Mouse (Mus musculus): Measurements from ENCODE around the gene Kif27.

Gene Kif27

DNA sequence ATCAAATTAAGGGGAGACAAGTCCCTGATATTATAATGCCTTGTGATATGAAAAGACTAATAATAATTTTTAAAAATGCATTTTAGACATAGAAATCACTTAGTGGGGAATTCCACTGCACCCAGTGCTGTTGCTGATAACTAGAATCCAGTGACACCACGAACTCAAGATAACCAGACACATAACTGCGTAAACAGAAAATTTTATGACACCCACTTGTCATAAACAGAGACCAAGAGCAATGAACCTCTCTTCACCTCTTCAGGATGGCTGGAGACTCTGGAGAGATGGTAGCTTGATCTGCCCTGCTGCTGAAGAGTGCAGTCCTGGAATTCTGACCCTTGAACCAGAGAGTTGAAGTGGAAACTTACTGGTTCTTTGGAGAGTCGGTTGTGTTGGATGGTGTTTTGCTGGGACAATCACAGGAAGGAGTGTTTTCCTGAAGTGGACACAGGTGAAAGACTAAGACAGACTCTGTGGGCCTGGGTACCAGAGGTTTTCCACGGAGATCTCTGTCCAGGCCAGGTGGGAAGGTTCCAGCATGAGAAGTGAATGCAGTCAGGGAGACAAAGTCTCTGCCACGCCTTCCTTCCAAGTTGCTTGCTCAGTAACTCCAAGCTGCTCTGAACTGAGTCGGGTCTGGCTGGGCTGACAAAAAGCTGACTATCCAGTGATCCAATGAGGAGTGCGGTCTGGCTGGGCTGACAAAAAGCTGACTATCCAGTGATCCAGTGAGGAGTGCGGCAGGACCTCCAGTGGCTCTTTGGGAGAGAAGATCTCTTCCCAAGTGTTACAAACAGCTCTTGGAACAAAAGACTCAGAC, 5.6 kb upstream of the Kif27 start:
- DNase-seq: no peak

GRCm38 (mm10) chr13:58359304-58359653, 357 bp upstream of the Kif27 start:
- DNase-seq: no peak

GRCm38 (mm10) chr13:58352996-58353395, 5.9 kb downstream of the Kif27 start:
- DNase-seq: no peak

DNA sequence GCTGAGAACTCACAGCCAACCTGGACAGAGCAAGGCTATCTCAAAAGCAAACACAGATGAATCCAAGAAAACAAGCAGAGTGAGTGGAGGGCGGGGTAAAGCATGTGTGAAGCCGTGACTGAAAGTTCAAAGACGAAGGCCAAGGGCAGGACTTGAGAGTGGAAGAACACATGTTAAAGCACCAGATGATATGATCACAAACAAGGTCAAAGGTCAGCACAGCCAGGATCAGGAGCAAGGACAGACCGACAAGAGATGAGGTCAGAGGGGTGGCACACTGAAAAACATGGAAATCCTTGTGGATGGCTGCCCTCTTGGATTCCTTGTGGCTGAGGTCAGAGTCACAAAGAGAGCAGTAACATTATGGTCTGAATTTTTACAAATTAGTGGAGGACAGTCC, 8.3 kb downstream of the Kif27 start:
- DNase-seq: no peak

GRCm38 (mm10) chr13:58344505-58344904, 14.4 kb downstream of the Kif27 start:
- no peak for DNase-seq

DNA sequence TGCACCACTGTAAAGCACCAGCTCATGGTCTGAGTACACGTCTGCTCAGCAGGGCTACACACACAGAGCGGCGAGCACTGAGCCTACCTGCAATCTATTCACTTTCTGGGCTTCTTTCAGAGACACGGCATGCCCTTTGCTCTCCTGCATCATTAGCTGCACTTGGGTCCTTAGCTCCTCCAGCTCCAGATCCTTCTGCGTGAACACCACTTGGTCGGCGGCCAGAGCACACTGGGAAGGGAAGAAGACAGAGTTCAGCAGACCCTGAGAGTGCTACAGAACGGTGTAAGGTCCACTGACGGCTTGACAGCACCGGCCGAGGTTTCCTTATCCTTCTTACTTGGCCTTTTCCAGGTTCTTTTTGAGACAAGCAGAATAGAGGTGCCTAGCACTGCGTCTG, 21.5 kb downstream of the Kif27 start:
- DNase-seq: no peak

- no peak for DNase-seq
These were observed 24.8 kb downstream of the Kif27 start for GRCm38 (mm10) chr13:58334116-58334515.

DNA sequence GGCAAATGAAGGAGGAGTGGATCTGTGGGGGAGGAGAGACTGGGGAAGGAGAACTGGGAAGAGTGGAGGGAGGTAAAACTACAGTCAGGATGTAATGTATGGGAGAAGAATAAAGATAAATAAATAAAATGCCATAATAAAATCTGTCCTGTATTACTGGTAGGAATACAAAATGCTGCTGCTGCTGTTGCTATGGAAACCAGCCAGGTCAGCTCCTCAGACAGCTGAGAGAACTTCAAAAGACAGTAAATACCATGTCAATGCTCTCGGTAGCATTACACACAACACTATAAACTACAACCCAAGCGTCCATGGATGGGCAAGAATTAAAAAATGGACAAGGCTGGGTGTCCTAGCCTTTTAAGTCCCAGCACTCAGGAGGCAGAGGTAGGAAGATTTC, 41.2 kb downstream of the Kif27 start:
- DNase-seq: no peak

DNA sequence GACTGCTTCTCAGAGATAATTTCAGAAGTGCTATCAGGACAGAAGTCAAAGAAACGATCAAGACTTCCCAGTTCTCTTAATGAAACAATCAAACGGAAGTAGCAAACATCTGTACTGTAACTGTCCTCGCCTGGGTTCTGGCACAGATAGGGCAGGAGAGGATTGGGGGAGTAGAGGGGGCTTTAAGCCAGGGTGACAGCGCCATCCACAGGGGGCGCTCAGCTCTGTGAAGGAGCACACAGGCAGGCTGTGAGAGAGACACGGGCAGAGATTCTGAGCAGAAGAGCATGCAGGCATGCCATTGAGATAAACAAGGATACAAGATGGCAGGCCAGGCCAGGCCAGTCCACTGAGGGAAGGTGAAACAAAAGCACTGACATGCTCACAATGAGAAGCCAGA, 43.9 kb downstream of the Kif27 start:
- no peak for DNase-seq

GRCm38 (mm10) chr13:58313758-58314157, 45.2 kb downstream of the Kif27 start:
- DNase-seq: no peak

DNA sequence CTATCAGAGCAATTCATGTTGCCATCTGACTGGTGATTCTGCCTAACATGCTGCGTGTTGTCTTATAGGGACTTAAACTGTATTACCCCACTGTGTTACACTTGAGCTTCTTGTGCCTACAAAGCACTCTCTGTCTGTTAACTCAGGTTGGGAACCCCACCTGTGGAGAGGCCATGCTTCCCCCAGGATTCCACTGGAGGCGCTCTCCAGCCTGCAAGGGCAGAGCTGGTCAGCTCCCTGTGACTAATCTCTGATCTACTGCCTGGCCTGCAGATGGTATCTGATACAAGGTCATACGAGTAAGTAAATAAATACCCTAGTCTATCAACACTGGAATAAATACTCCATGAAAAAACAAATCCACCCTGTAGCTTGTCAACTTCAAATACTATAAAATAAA, 47.6 kb downstream of the Kif27 start:
- no peak for DNase-seq

DNA sequence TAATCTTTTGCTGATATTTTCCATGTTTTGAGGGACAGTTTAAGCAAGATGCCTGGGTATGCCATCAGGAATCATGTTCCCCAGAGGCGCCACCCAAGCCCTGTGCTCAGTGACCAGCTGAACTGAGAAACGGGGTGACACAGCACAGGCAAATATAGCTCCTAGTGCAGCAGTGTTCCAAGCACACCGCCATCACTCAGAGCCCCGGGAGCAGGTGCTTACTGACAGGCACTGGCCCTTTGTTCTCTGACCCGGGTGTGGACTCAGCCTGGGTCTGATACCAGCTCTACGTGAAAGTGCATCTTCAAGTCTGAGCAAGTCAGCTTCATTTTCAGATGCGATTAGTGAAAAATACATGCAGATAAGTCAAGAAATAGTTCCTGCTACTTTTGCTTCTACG, 49.4 kb downstream of the Kif27 start:
- no peak for DNase-seq

- no peak for DNase-seq
These were observed 51.5 kb downstream of the Kif27 start for GRCm38 (mm10) chr13:58307453-58307852.

DNA sequence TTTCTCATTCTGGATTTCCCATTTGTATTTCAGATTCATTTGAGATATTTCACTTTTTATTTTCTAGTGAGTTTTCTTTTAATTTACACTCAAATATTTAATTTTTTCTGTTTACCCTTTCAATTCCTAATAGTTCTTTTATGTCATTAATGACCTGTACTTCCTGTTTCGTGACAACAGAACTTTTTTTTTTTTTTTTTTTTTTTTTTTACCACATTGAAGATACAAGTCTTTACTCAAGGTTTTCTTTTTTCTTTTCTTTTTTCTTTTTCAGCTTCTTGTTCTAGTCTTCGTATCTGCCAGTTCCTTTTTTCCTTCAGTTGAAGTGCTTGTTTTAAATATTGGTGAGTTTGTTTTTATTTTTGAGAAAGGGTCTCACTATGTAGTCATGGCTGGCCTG, 53.7 kb downstream of the Kif27 start:
- no peak for DNase-seq

- DNase-seq: no peak
These were observed 56.3 kb downstream of the Kif27 start for GRCm38 (mm10) chr13:58302421-58303145.

DNA sequence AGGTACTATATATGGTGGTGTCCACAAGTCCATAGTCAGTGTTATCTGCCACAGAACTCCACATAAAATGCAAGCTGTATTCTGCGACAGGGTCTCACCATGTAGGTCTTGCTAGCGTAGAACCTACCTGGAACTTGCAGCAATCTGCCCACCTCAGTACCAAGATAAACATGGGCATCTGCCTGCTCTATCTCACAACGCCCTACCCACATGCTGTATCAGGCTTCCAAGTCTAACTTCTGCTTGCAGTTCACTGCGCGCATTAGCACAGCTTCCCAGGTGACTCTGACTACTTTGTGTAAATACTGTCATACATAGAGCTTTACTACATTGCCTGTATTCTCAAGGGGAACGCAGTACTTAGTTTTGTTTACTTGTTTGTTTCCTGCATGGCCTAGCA, 57.0 kb downstream of the Kif27 start:
- DNase-seq: no peak

- DNase-seq: no peak
These were observed 60.2 kb downstream of the Kif27 start for GRCm38 (mm10) chr13:58298756-58299155.

DNA sequence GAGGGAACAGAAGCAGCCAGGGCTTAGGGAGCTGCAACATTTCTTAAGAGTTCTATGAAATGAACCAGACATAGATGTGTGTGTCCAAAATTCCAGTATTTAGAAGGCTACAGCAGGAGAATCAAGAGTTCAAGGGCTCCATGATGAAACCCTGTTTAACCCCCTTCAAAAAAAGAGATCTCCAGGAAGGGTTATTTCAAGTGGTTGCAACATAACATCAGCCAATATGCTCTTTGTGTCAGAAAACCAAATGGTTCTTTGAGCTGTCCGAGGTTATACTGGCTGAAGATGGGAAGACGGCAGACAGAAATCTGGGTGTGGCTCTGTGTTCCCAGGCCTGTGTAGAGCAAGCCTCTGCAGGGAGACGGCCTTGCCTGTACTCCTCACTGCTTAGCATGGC, 63.3 kb downstream of the Kif27 start:
- no peak for DNase-seq

DNA sequence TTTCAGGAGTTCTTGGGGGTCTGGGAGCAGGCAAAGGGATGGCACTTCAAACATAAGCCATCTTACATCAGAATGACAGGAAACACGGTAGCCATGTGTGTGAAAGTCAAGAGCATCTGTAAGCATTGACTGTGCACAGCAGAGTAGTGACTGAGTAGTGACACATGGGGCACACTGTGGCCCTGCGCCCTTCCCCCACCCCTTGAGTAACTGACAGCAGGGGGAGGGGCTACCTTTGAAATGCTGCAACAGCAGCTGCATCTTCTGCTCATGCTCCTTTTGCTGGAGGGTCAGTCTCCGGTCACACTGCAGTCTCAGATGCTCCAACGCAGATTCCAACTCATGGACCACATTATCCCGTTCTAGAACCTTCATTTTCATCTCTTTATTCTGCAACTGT, 66.1 kb downstream of the Kif27 start:
- DNase-seq: no peak

GRCm38 (mm10) chr13:58289308-58289707, 69.6 kb downstream of the Kif27 start:
- no peak for DNase-seq

DNA sequence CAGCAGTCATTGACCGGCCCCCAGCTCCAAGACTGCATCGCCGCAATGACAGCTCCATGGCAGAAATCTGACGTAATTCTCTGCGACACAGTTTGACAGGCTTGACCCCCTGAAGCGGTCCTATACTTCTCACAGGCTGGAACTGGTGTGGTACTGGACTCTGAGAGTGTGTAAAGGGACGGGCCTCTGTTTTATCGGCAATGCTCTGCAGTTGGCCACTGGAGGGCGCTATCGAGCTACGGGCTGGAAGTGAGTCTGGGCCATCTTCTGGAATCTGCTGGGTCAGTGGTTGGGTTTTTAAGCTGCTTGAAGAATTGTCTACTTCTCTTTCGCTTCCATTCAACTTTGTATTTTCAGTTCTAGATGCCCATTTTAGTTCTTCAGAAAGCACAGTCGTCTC, 71.1 kb downstream of the Kif27 start:
- DNase-seq: peak; percentile 65 to 73

- DNase-seq: no peak
These were observed 75.5 kb downstream of the Kif27 start for GRCm38 (mm10) chr13:58283466-58283865.

GRCm38 (mm10) chr13:58281936-58282335, 77.0 kb downstream of the Kif27 start:
- no peak for DNase-seq

GRCm38 (mm10) chr13:58280528-58280927, 78.4 kb downstream of the Kif27 start:
- no peak for DNase-seq

DNA sequence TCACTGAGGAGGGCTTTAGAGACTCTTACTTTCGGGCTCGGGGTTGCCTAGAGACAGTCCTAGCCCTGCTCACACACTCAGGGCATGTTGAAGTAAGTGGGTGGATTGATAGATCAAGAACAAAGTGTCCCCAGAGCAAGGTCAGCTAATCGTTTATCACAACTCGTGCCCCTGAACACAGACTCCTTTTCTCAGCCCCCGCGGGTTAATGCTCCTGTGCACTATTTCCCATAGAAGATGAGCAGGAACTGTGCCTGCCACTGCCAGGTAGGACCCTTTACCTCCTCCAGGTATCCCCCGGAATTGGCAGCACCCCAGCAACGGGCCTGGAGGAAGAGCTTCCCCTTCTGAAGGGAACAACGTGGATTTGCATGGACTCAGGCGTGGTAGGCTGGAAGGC, 82.7 kb downstream of the Kif27 start:
- DNase-seq: no peak

All from thymus, postnatal 36 days (tissue).